Mouse (Mus musculus) limb, embryonic 14.5 days (tissue): ENCODE data around the gene Fmn2. TPM values are rescaled to one million over a fixed set of nuclear protein-coding genes. Genes with fewer than 3 reads are reported as not detected.

ENCODE experiments used
- ATAC-seq: fragments of 200-750 bp; cut with Nextera tagmentation; 2 replicates; pipeline ENCODE4 v1.8.0; 2017; ENCODE audit warnings: low read depth, moderate number of reproducible peaks, moderate TSS enrichment; ENCODE audit not compliant: low FRiP score
- DNase-seq: peaks from one replicate; pipeline ENCODE4 v3.0.0-alpha.2; 2015; ENCODE audit warnings: low spot score
- H3K27ac ChIP-seq: fragments of 300-500 bp; sonication (generic); replicated peaks from 2 replicates; pipeline ENCODE4 v1.5.1; 2014; ENCODE audit warnings: low read depth, mild to moderate bottlenecking, low read length, moderate library complexity, mixed read lengths
- H3K27me3 ChIP-seq: fragments of 300-500 bp; sonication (generic); 2 replicates; pipeline ENCODE4 v1.6.1; 2014; ENCODE audit warnings: low read length, mixed read lengths; ENCODE audit not compliant: control insufficient read depth, insufficient read depth
- H3K36me3 ChIP-seq: fragments of 300-500 bp; sonication (generic); 2 replicates; pipeline ENCODE4 v1.6.1; 2014; ENCODE audit warnings: mild to moderate bottlenecking, low read length, moderate library complexity, mixed read lengths; ENCODE audit not compliant: control insufficient read depth, insufficient read depth
- H3K4me1 ChIP-seq: fragments of 300-500 bp; sonication (generic); 2 replicates; pipeline ENCODE4 v1.6.1; 2014; ENCODE audit warnings: antibody characterized with exemption, low read length, mixed read lengths; ENCODE audit not compliant: control insufficient read depth, insufficient read depth
- H3K4me2 ChIP-seq: fragments of 300-500 bp; sonication (generic); replicated peaks from 2 replicates; pipeline ENCODE4 v1.6.1; 2014; ENCODE audit warnings: low read depth, mild to moderate bottlenecking, low read length, moderate library complexity; ENCODE audit not compliant: severe bottlenecking
- H3K4me3 ChIP-seq: fragments of 300-500 bp; sonication (generic); replicated peaks from 2 replicates; pipeline ENCODE4 v1.5.1; 2014; ENCODE audit warnings: low read length
- H3K9ac ChIP-seq: fragments of 300-500 bp; sonication (generic); 2 replicates; pipeline ENCODE4 v1.6.1; 2014; ENCODE audit warnings: mild to moderate bottlenecking, low read depth, low read length, moderate library complexity; ENCODE audit not compliant: severe bottlenecking
- H3K9me3 ChIP-seq: fragments of 300-500 bp; sonication (generic); 2 replicates; pipeline ENCODE4 v1.6.1; 2016; ENCODE audit warnings: low read length; ENCODE audit not compliant: control insufficient read depth
- POLR2A ChIP-seq: fragments of 200-500 bp; IDR thresholded peaks from 2 replicates; pipeline ENCODE4 v1.8.0; 2012; ENCODE audit warnings: inconsistent platforms, mild to moderate bottlenecking, moderate library complexity, borderline replicate concordance; ENCODE audit not compliant: insufficient read depth, insufficient read length; ENCODE audit errors: extremely low read depth
- WGBS: fragments of 180-500 bp; shearing (Covaris S2); extraction: QIAGEN DNeasy Blood & Tissue Kit; methylation state at CpG from one replicate; pipeline ENCODE4 v1.1.7; 2014; 5-methylcytosine and 5-hydroxymethylcytosine counted together
- polyA plus RNA-seq, 2 experiments: library from polyadenylated mRNA; depleted of rRNA in 1 of 2; stranded (reverse) in 1 of 2; unstranded in 1 of 2; fragments of >200 nt; fragmentation: Nextera tagmentation in 1 of 2; extraction: Ambion mirVana in 1 of 2; gene quantifications; 2 replicates each; pipeline versions ENCODE4 v1.2.1 to v1.2.3; 2012 to 2014

Fmn2 gene
- polyA plus RNA-seq, 2 experiments, result 0.67 to 1.9 TPM

- H3K4me3 ChIP-seq, result no peak overlapping the region
- 0 out of 2 replicates have a peak, but pooled peaks have one; percentile 62 for ATAC-seq
- no peaks in the 10 kb centered on the region for H3K4me1 ChIP-seq
- no peak overlapping the region for H3K9ac ChIP-seq
- H3K4me2 ChIP-seq, result no peak overlapping the region
- H3K27ac ChIP-seq, result no peak overlapping the region
- TF ChIP-seq POLR2A, result no peak
- DNase-seq, result no peak
- 47% methylated on average over 2 of the region's 2 CpGs for WGBS
- no peaks in the 10 kb centered on the region for H3K9me3 ChIP-seq
- H3K36me3 ChIP-seq, result no peaks in the 10 kb centered on the region
- no peaks in the 10 kb centered on the region for H3K27me3 ChIP-seq
These were observed 241.0 kb downstream of the Fmn2 start for GRCm38 (mm10) chr1:174742667-174743066.

GRCm38 (mm10) chr1:174748520-174748919, 246.9 kb downstream of the Fmn2 start:
- Histone ChIP-seq H3K4me3 (no peak overlapping the region), H3K36me3 (no peaks in the 10 kb centered on the region), H3K9me3 (no peaks in the 10 kb centered on the region), H3K4me1 (no peaks in the 10 kb centered on the region), H3K4me2 (no peak overlapping the region), H3K27me3 (no peaks in the 10 kb centered on the region), H3K9ac (no peak overlapping the region), H3K27ac (no peak overlapping the region)
- 85% methylated on average over 4 of the region's 4 CpGs for WGBS
- DNase-seq (no peak), ATAC-seq (no peak)
- no peak for TF ChIP-seq POLR2A

- Histone ChIP-seq H3K4me1 (no peaks in the 10 kb centered on the region), H3K4me2 (no peak overlapping the region), H3K27me3 (no peaks in the 10 kb centered on the region), H3K36me3 (no peaks in the 10 kb centered on the region), H3K9ac (no peak overlapping the region), H3K4me3 (no peak overlapping the region), H3K27ac (no peak overlapping the region), H3K9me3 (no peaks in the 10 kb centered on the region)
- 79% methylated on average over 3 of the region's 3 CpGs for WGBS
- DNase-seq, result no peak
- no peak for ATAC-seq
- TF ChIP-seq POLR2A, result no peak
These were observed 249.4 kb downstream of the Fmn2 start for GRCm38 (mm10) chr1:174750893-174751461.

DNA sequence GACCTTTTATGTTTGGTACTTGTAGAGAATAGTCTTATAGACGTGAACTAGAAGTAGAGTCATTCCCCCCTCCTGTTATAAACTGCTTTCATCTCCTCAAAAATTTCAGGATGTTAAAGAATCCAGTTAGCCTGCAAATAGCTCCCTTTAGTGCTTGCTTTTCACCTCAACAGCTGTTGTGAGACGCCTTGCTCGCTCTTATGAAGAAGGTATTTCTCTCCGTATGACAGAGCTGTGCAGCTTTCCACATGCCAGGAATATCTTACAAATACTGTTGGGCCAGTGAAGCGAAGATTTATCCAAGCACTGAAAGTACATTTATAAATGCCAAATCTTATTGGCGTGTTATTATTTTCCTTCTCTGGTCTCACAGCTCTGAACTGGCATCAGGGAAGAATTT, 257.7 kb downstream of the Fmn2 start:
- Histone ChIP-seq H3K4me1 (no peaks in the 10 kb centered on the region), H3K9me3 (no peaks in the 10 kb centered on the region), H3K4me2 (no peak overlapping the region), H3K27me3 (no peaks in the 10 kb centered on the region), H3K9ac (no peak overlapping the region), H3K4me3 (no peak overlapping the region), H3K36me3 (no peaks in the 10 kb centered on the region), H3K27ac (no peak overlapping the region)
- no peak for DNase-seq
- no peak for TF ChIP-seq POLR2A
- ATAC-seq, result no peak
- WGBS, result 73% methylated on average over 6 of the region's 6 CpGs

DNA sequence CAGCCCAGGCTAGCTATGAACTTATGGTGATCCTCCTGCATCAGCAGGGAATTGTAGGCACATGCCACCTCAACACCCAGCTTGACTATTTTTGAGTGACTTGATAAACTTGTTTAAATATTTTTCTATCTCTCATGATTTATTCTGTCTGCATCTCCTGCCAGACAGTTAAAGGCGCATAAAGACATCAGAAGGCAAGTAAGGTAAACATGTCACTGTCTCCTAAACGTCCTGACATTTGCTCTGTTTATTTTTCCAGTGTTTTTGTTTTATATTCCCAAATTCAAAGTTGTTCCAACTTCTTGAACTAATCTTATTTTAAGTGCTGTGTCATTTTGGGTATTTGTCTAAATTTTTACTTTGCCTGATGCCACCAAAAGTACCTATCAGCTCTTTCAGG, 264.1 kb downstream of the Fmn2 start:
- DNase-seq (no peak), ATAC-seq (no peak)
- 50% methylated on average over 2 of the region's 2 CpGs for WGBS
- H3K4me1 ChIP-seq, result no peaks in the 10 kb centered on the region
- H3K9me3 ChIP-seq, result no peaks in the 10 kb centered on the region
- H3K27ac ChIP-seq, result no peak overlapping the region
- TF ChIP-seq POLR2A, result no peak
- H3K9ac ChIP-seq, result no peak overlapping the region
- no peak overlapping the region for H3K4me3 ChIP-seq
- no peaks in the 10 kb centered on the region for H3K36me3 ChIP-seq
- no peak overlapping the region for H3K4me2 ChIP-seq
- H3K27me3 ChIP-seq, result no peaks in the 10 kb centered on the region

DNA sequence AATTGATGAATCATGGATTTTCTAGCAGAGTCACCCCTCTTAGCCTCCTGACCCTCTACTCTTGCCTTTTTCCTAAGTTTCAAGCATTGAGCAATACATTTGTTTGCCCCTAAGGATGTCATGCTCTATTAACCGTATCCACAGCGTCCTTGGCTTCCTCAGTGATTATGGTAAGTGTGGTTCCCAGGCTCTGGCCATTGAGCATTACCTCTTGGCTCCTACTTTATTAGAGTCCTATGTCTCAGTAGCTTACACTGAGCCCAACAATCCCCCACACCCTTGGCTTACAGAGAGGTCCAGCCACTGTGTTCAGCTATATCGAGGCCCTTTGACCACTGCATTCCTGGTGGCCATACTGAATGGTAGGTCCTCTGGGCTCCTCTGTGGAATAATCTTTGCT, 265.2 kb downstream of the Fmn2 start:
- ATAC-seq (no peak), DNase-seq (no peak)
- Histone ChIP-seq H3K9me3 (no peaks in the 10 kb centered on the region), H3K4me3 (no peak overlapping the region), H3K27ac (no peak overlapping the region), H3K9ac (no peak overlapping the region), H3K4me1 (no peaks in the 10 kb centered on the region), H3K4me2 (no peak overlapping the region), H3K36me3 (no peaks in the 10 kb centered on the region), H3K27me3 (no peaks in the 10 kb centered on the region)
- no peak for TF ChIP-seq POLR2A
- 86% methylated on average over 3 of the region's 3 CpGs for WGBS
